Comparison of ENCODE assay signal across 8 mouse cellular contexts in genomic region chr3:82876372-82876739, GRCm38 (mm10). TPM values are rescaled to one million over a fixed set of nuclear protein-coding genes. Genes with fewer than 3 reads are reported as not detected.
A peak's percentile ranks its signal among the peaks of the same experiment; 100 is the strongest.
DNase-seq lines count a peak whose midpoint lies in the region.

Gene Rbm46, minus strand, starts transcription at chr3:82876483.

- peak; percentile 78 to 81 for DNase-seq in adrenal gland, postnatal 36 days
- peak; percentile 80 for DNase-seq in embryo, embryonic 10.5 days (ENCODE audit: low spot score)
- DNase-seq in gastrocnemius, postnatal 25 days, result peak; percentile 83
- peak; percentile 33 for DNase-seq in hindlimb bud, embryonic 11.5 days (ENCODE audit: extremely low spot score, low read depth, low spot score)
- peak; percentile 10 to 29 for DNase-seq in left cerebral cortex, adult 8-10 months (ENCODE audit: low spot score in 2 of 2)
- DNase-seq in lung, postnatal 36 days, result peak; percentile 80
- peak; percentile 90 for DNase-seq in right cerebral cortex, postnatal 10 days (ENCODE audit: low spot score in 2 of 2)
- no peak for DNase-seq in adipocyte (ENCODE audit: low spot score)

RNA-seq across cellular contexts. Expression of gene Rbm46, which starts in this region (rescaled TPM):
- under 1 TPM; 0.36 to 0.76 TPM for total RNA-seq in adrenal gland, postnatal 36 days (2021)
- under 1 TPM; 0.20 to 0.27 TPM for total RNA-seq in gastrocnemius, postnatal 25 days (2021)
- under 1 TPM; 0.35 to 0.59 (median 0.46) TPM for total RNA-seq in left cerebral cortex, adult 8-10 months (2022)

Comparison
In these comparisons a context has a peak if more than half of its experiments do, and no peak if none do; other contexts are left out.
1. Peak in DNase-seq in adrenal gland, postnatal 36 days; RNA of the gene not detected or under 1 TPM.
2. Peak in DNase-seq in gastrocnemius, postnatal 25 days; RNA of the gene not detected or under 1 TPM.
3. Peak in DNase-seq in left cerebral cortex, adult 8-10 months; RNA of the gene not detected or under 1 TPM.